Mouse (Mus musculus) mouse trophoblast stem cell (cell line): ENCODE results near the gene Fam206a.

ENCODE experiments used
- in situ Hi-C, 2 experiments: fragments of 300-500 bp; cut with MseI, MboI; formaldehyde crosslinking; loops; 2 replicates in 1 of 2; 3 replicates in 1 of 2; pipeline ENCODE4 v1.15.1; 2025

The Fam206a gene

GRCm38 (mm10) chr4:56801907-56802668 is at the start of gene Fam206a, which contains the start of gene Elp1:
Fam206a (plus strand) TSS chr4:56802345.
Elp1 (minus strand) TSS chr4:56802331.
- in situ Hi-C loops = no loop called here

GRCm38 (mm10) chr4:56756021-56756420 is 46.1 kb upstream of the Fam206a start:
- in situ Hi-C loops = no loop called here

- in situ Hi-C loops = no loop called here
These were observed 45.1 kb upstream of the Fam206a start for GRCm38 (mm10) chr4:56756966-56757600.

GRCm38 (mm10) chr4:56757693-56758092 is 44.5 kb upstream of the Fam206a start:
- in situ Hi-C loops = no loop called here

- in situ Hi-C loops = no loop called here
These were observed 34.3 kb upstream of the Fam206a start for GRCm38 (mm10) chr4:56767861-56768284.

- in situ Hi-C loops = no loop called here
These were observed 33.2 kb upstream of the Fam206a start for GRCm38 (mm10) chr4:56768913-56769312.

GRCm38 (mm10) chr4:56771065-56771464 is 31.1 kb upstream of the Fam206a start:
- in situ Hi-C loops = no loop called here

GRCm38 (mm10) chr4:56791373-56791772 is 10.8 kb upstream of the Fam206a start:
- in situ Hi-C loops = no loop called here

GRCm38 (mm10) chr4:56802669-56803150 is 565 bp downstream of the Fam206a start:
- in situ Hi-C loops = no loop called here

GRCm38 (mm10) chr4:56809050-56809449 is 6.9 kb downstream of the Fam206a start:
- in situ Hi-C loops = no loop called here

GRCm38 (mm10) chr4:56811642-56812041 is 9.5 kb downstream of the Fam206a start:
- in situ Hi-C loops = no loop called here

GRCm38 (mm10) chr4:56812096-56812495 is 10.0 kb downstream of the Fam206a start:
- in situ Hi-C loops = no loop called here

- in situ Hi-C loops = no loop called here
These were observed 13.0 kb downstream of the Fam206a start for GRCm38 (mm10) chr4:56815131-56815530.

GRCm38 (mm10) chr4:56820017-56820550 is 17.9 kb downstream of the Fam206a start:
- in situ Hi-C loops = no loop called here

GRCm38 (mm10) chr4:56824231-56824630 is 22.1 kb downstream of the Fam206a start:
- in situ Hi-C loops = no loop called here

GRCm38 (mm10) chr4:56828932-56829331 is 26.8 kb downstream of the Fam206a start:
- in situ Hi-C loops = no loop called here

- in situ Hi-C loops = no loop called here
These were observed 27.4 kb downstream of the Fam206a start for GRCm38 (mm10) chr4:56829511-56829921.

- in situ Hi-C loops = no loop called here
These were observed 29.0 kb downstream of the Fam206a start for GRCm38 (mm10) chr4:56831013-56831609.

- in situ Hi-C loops = no loop called here
These were observed 29.9 kb downstream of the Fam206a start for GRCm38 (mm10) chr4:56831998-56832397.

GRCm38 (mm10) chr4:56837661-56838060 is 35.5 kb downstream of the Fam206a start:
- in situ Hi-C loops = no loop called here

- in situ Hi-C loops = no loop called here
These were observed 38.2 kb downstream of the Fam206a start for GRCm38 (mm10) chr4:56840297-56840696.

GRCm38 (mm10) chr4:56842501-56842900 is 40.4 kb downstream of the Fam206a start:
- in situ Hi-C loops = no loop called here
